Mouse (Mus musculus) forebrain, embryonic 11.5 days (tissue): ENCODE data around the gene Elk4. TPM values are rescaled to one million over a fixed set of nuclear protein-coding genes. Genes with fewer than 3 reads are reported as not detected.
A peak's percentile ranks its signal among the peaks of the same experiment; 100 is the strongest.

Experiments
- ATAC-seq: fragments of 200-750 bp; cut with Nextera tagmentation; replicated peaks from 2 replicates; pipeline ENCODE4 v1.8.0; 2017; ENCODE audit warnings: moderate TSS enrichment; ENCODE audit not compliant: low FRiP score
- DNase-seq: peaks from one replicate; pipeline ENCODE4 v3.0.0-alpha.2; 2017; ENCODE audit warnings: low spot score
- H3K27ac ChIP-seq: fragments of 300-500 bp; sonication (generic); 2 replicates; pipeline ENCODE4 v1.5.1; 2014; ENCODE audit warnings: low read depth, low read length
- H3K27me3 ChIP-seq: fragments of 300-500 bp; sonication (generic); 2 replicates; pipeline ENCODE4 v1.6.1; 2014; ENCODE audit warnings: mild to moderate bottlenecking, low read length, mixed read lengths; ENCODE audit not compliant: control insufficient read depth, insufficient read depth
- H3K36me3 ChIP-seq: fragments of 300-500 bp; sonication (generic); 2 replicates; pipeline ENCODE4 v1.6.1; 2014; ENCODE audit warnings: mild to moderate bottlenecking, low read length, moderate library complexity, mixed read lengths; ENCODE audit not compliant: control insufficient read depth, insufficient read depth
- H3K4me1 ChIP-seq: fragments of 300-500 bp; sonication (generic); replicated peaks from 2 replicates; pipeline ENCODE4 v1.6.1; 2014; ENCODE audit warnings: low read length, mixed read lengths; ENCODE audit not compliant: control insufficient read depth, insufficient read depth
- H3K4me2 ChIP-seq: fragments of 300-500 bp; sonication (generic); 2 replicates; pipeline ENCODE4 v1.6.1; 2014; ENCODE audit warnings: low read depth, mild to moderate bottlenecking, low read length, moderate library complexity, mixed read lengths; ENCODE audit not compliant: severe bottlenecking
- H3K4me3 ChIP-seq: fragments of 300-500 bp; sonication (generic); 2 replicates; pipeline ENCODE4 v1.5.1; 2014; ENCODE audit warnings: low read depth, low read length
- H3K9ac ChIP-seq: fragments of 300-500 bp; sonication (generic); 2 replicates; pipeline ENCODE4 v1.6.1; 2014; ENCODE audit warnings: low read length
- H3K9me3 ChIP-seq: fragments of 300-500 bp; sonication (generic); 2 replicates; pipeline ENCODE4 v1.6.1; 2016; ENCODE audit warnings: low read length, mixed read lengths; ENCODE audit not compliant: control insufficient read depth
- WGBS: fragments of 180-500 bp; shearing (Covaris S2); extraction: QIAGEN DNeasy Blood & Tissue Kit; methylation state at CpG from one replicate; pipeline ENCODE4 v1.1.7; 2014; 5-methylcytosine and 5-hydroxymethylcytosine counted together
- polyA plus RNA-seq: library from polyadenylated mRNA; unstranded; fragments of >200 nt; fragmentation: Nextera tagmentation; extraction: Ambion mirVana; gene quantifications from 2 replicates; pipeline ENCODE4 v1.2.1, GENCODE M21; 2014

The Elk4 gene
- polyA plus RNA-seq, 1 experiment from 2014 or later, result 20.3 TPM

- Histone ChIP-seq H3K4me1 (no peaks in the 10 kb centered on the region), H3K27ac (no peak overlapping the region), H3K9me3 (no peaks in the 10 kb centered on the region), H3K36me3 (no peaks in the 10 kb centered on the region), H3K27me3 (no peaks in the 10 kb centered on the region), H3K9ac (no peak overlapping the region), H3K4me2 (no peak overlapping the region), H3K4me3 (no peak overlapping the region)
- 75% methylated on average over 7 of the region's 7 CpGs for WGBS
- DNase-seq (no peak), ATAC-seq (no peak)
Observed at GRCm38 (mm10) chr1:132060036-132060769, 52.8 kb downstream of the Elk4 start.

- no peak overlapping the region for H3K9ac ChIP-seq
- H3K36me3 ChIP-seq, result no peaks in the 10 kb centered on the region
- ATAC-seq (no peak), DNase-seq (no peak)
- no peak overlapping the region for H3K4me3 ChIP-seq
- H3K27me3 ChIP-seq, result peaks cover 3% of the 10 kb centered on the region
- H3K9me3 ChIP-seq, result no peaks in the 10 kb centered on the region
- no peak overlapping the region for H3K4me2 ChIP-seq
- H3K27ac ChIP-seq, result no peak overlapping the region
- 76% methylated on average over 6 of the region's 6 CpGs for WGBS
- H3K4me1 ChIP-seq, result no peaks in the 10 kb centered on the region
Observed at GRCm38 (mm10) chr1:132061750-132062541, 54.5 kb downstream of the Elk4 start.

GRCm38 (mm10) chr1:132063096-132063495 lies 55.7 kb downstream of the Elk4 start:
- WGBS, result 86% methylated on average over 4 of the region's 4 CpGs
- Histone ChIP-seq H3K9me3 (no peaks in the 10 kb centered on the region), H3K4me2 (no peak overlapping the region), H3K27ac (no peak overlapping the region), H3K4me3 (no peak overlapping the region), H3K36me3 (no peaks in the 10 kb centered on the region), H3K9ac (no peak overlapping the region), H3K4me1 (peaks cover 6% of the 10 kb centered on the region; the same call in 1 of the 2 replicates), H3K27me3 (peaks cover 12% of the 10 kb centered on the region)
- ATAC-seq (no peak), DNase-seq (no peak)

GRCm38 (mm10) chr1:132065001-132065400 lies 57.6 kb downstream of the Elk4 start:
- Histone ChIP-seq H3K4me3 (no peak overlapping the region), H3K4me1 (peaks cover 6% of the 10 kb centered on the region; the same call in 1 of the 2 replicates), H3K9ac (no peak overlapping the region), H3K27me3 (peaks cover 22% of the 10 kb centered on the region), H3K9me3 (no peaks in the 10 kb centered on the region), H3K36me3 (no peaks in the 10 kb centered on the region), H3K27ac (no peak overlapping the region), H3K4me2 (no peak overlapping the region)
- DNase-seq (no peak), ATAC-seq (no peak)
- WGBS, result 56% methylated on average over 1 of the region's 1 CpGs

- Histone ChIP-seq H3K9ac (no peak overlapping the region), H3K36me3 (no peaks in the 10 kb centered on the region), H3K27me3 (peaks cover 22% of the 10 kb centered on the region), H3K4me3 (no peak overlapping the region), H3K4me2 (no peak overlapping the region), H3K27ac (no peak overlapping the region), H3K9me3 (no peaks in the 10 kb centered on the region), H3K4me1 (peaks cover 6% of the 10 kb centered on the region; the same call in 1 of the 2 replicates)
- WGBS, result 78% methylated on average over 8 of the region's 8 CpGs
- DNase-seq (no peak), ATAC-seq (no peak)
Observed at GRCm38 (mm10) chr1:132065475-132066172, 58.2 kb downstream of the Elk4 start.

- Histone ChIP-seq H3K27me3 (peaks cover 22% of the 10 kb centered on the region), H3K4me3 (peak within 1 kb of the TSS; percentile 42)
- peak; percentile 64 for ATAC-seq
Observed at GRCm38 (mm10) chr1:132067261-132068255, 60.2 kb downstream of the Elk4 start, which contains the start of gene Mfsd4a. Mfsd4a (minus strand) TSS chr1:132068062.

GRCm38 (mm10) chr1:132069436-132069835 lies 62.0 kb downstream of the Elk4 start:
- whole genome bisulfite sequencing, result 87% methylated on average over 8 of the region's 8 CpGs
- H3K27ac ChIP-seq, result no peak overlapping the region
- no peak overlapping the region for H3K9ac ChIP-seq
- peaks cover 6% of the 10 kb centered on the region; the same call in 1 of the 2 replicates for H3K4me1 ChIP-seq
- H3K9me3 ChIP-seq, result no peaks in the 10 kb centered on the region
- H3K4me3 ChIP-seq, result no peak overlapping the region
- no peak for ATAC-seq
- peaks cover 22% of the 10 kb centered on the region for H3K27me3 ChIP-seq
- H3K36me3 ChIP-seq, result no peaks in the 10 kb centered on the region
- DNase-seq, result no peak
- H3K4me2 ChIP-seq, result no peak overlapping the region

More at GRCm38 (mm10) chr1:132067261-132068255, 60.2 kb downstream of the Elk4 start, which contains the start of gene Mfsd4a:
- H3K27ac ChIP-seq, result no peak within 1 kb of the TSS
- no peaks in the 10 kb centered on the region for H3K36me3 ChIP-seq
- peaks cover 6% of the 10 kb centered on the region; the same call in 1 of the 2 replicates for H3K4me1 ChIP-seq
- 4% methylated on average over 67 of the region's 80 CpGs for WGBS
- peak within 1 kb of the TSS; percentile 89 for H3K4me2 ChIP-seq
- peak; percentile 72 for DNase-seq
- no peaks in the 10 kb centered on the region for H3K9me3 ChIP-seq
- H3K9ac ChIP-seq, result peak within 1 kb of the TSS; percentile 45
